Mouse (Mus musculus) large intestine, adult 2 months (tissue): ENCODE results near the gene Myd88. TPM values are rescaled to one million over a fixed set of nuclear protein-coding genes. Genes with fewer than 3 reads are reported as not detected.

Experiments
- DNase-seq: peaks from one replicate; pipeline ENCODE4 v3.0.0-alpha.2; 2012; ENCODE audit warnings: low read depth, low spot score
- WGBS: fragments of 180-500 bp; shearing (Covaris S2); methylation state at CpG from one replicate; pipeline ENCODE4 v1.1.7; 2018; 5-methylcytosine and 5-hydroxymethylcytosine counted together
- polyA plus RNA-seq: library from polyadenylated mRNA; depleted of rRNA; stranded (reverse); fragments of >200 nt; gene quantifications from 2 replicates; pipeline ENCODE4 v1.2.3, GENCODE M21; 2012; rRNA removed

The Myd88 gene
- polyA plus RNA-seq, 1 experiment = 25.7 TPM

DNA sequence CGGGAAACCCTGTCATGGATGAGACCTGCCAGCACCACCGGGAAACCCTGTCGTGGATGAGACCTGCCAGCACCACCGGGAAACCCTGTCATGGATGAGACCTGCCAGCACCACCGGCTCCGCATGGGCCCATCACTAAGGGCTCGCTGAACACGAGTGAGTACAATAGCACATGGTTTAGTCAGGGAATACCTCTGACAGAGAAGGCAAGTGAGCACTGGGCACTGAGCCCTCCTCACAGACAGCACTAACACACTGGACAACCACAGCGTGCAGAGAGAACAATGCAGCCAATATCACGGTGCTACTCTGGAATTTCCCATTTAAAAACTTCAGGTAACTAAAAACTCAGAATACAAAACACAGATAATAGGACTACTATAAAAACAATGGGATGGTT, 28.1 kb downstream of the Myd88 start:
- WGBS = 89% methylated on average over 10 of the region's 10 CpGs
- no peak for DNase-seq

- 61% methylated on average over 1 of the region's 1 CpGs for WGBS
- DNase-seq = no peak
Observed at GRCm38 (mm10) chr9:119309067-119309466, 32.1 kb downstream of the Myd88 start.

DNA sequence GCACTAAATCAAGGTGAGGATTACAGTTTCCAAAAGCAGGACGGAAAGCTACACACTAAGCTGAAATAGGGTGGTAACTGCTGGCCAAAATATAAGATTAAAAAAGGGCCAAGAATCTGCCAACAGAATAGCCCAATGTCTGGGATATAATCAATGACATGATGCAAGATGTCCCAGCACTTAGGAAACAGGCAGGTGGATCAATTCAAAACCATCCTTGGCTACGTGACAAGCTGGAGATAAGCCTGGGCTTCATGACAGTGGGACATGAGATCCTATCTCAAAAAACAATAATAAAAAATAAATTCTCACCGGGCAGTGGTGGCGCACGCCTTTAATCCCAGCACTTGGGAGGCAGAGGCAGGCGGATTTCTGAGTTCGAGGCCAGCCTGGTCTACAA, 35.3 kb downstream of the Myd88 start:
- WGBS = 88% methylated on average over 7 of the region's 7 CpGs
- no peak for DNase-seq

DNA sequence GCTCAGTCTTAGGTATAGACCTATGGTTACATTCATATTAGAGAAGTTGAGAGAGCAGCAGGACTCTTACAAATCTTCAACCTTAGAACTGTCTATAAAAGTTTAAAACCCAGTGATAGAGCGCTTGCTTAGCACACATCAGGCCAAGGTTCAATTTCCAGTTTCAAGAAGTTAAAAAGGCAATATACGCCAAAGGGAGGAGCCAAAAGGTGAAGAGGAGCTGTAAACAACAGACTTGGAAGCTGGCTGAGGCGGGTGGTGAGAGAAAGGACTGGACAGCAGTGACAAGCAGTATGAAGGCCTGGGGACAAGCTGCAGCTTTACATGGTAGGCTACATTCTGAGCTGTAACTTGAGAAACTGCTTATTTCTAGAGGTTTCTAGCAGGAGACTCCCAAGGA, 42.6 kb downstream of the Myd88 start:
- DNase-seq = peak; percentile 72
- 29% methylated on average over 3 of the region's 3 CpGs for WGBS

GRCm38 (mm10) chr9:119297696-119298095, 43.5 kb downstream of the Myd88 start:
- WGBS = 74% methylated on average over 6 of the region's 6 CpGs
- no peak for DNase-seq

- WGBS = 93% methylated on average over 3 of the region's 3 CpGs
- no peak for DNase-seq
Observed at GRCm38 (mm10) chr9:119290791-119291190, 50.4 kb downstream of the Myd88 start.

Other genes starting within 250 kb of the Myd88 start
- 48.4 and 50.9 TPM in 2 replicates for gene Plcd1, start 247.9 kb downstream of the Myd88 start, polyA plus RNA-seq
- 0.40 and 0.43 TPM in 2 replicates for gene Dlec1, start 238.9 kb downstream of the Myd88 start, polyA plus RNA-seq
- 2.2 and 4.5 TPM in 2 replicates for gene Acaa1b, start 184.3 kb downstream of the Myd88 start, polyA plus RNA-seq
- gene Gm47289, start 182.2 kb downstream of the Myd88 start, polyA plus RNA-seq = not detected in 2 replicates
- 0.06 and 0.16 TPM in 2 replicates for gene Slc22a13, start 132.3 kb downstream of the Myd88 start, polyA plus RNA-seq
- 14.2 and 18.4 TPM in 2 replicates for gene Oxsr1, start 19.0 kb downstream of the Myd88 start, polyA plus RNA-seq
- gene Acaa1a, start 1.7 kb downstream of the Myd88 start, polyA plus RNA-seq = 162 and 266 TPM in 2 replicates
- gene Xylb, start 16.0 kb upstream of the Myd88 start, polyA plus RNA-seq = 4.4 and 13.0 TPM in 2 replicates
- gene Slc22a14, start 24.1 kb upstream of the Myd88 start, polyA plus RNA-seq = 0.17 TPM in 1 of 2 replicates, not detected in the other
- gene Acvr2b, start 60.7 kb upstream of the Myd88 start, polyA plus RNA-seq = 1.8 and 4.0 TPM in 2 replicates
- 3.2 and 4.0 TPM in 2 replicates for gene Exog, start 103.5 kb upstream of the Myd88 start, polyA plus RNA-seq
- gene Scn5a, start 237.6 kb upstream of the Myd88 start, polyA plus RNA-seq = 0.38 TPM in 2 replicates